Mouse (Mus musculus) embryonic facial prominence, embryonic 13.5 days (tissue): ENCODE data around the gene Capn5. TPM values are rescaled to one million over a fixed set of nuclear protein-coding genes. Genes with fewer than 3 reads are reported as not detected.

Source experiments
- ATAC-seq: fragments of 200-750 bp; cut with Nextera tagmentation; 2 replicates; pipeline ENCODE4 v1.8.0; 2017; ENCODE audit warnings: low read depth; ENCODE audit not compliant: insufficient number of reproducible peaks, insufficient read depth, low FRiP score, low TSS enrichment
- H3K27ac ChIP-seq: fragments of 300-500 bp; sonication (generic); 2 replicates; pipeline ENCODE4 v1.5.1; 2015; ENCODE audit warnings: moderate library complexity, mild to moderate bottlenecking, inconsistent platforms
- H3K27me3 ChIP-seq: fragments of 300-500 bp; sonication (generic); 2 replicates; pipeline ENCODE4 v1.6.1; 2015; ENCODE audit warnings: mild to moderate bottlenecking, inconsistent platforms
- H3K36me3 ChIP-seq: fragments of 300-500 bp; sonication (generic); 2 replicates; pipeline ENCODE4 v1.6.1; 2015; ENCODE audit warnings: mild to moderate bottlenecking, inconsistent platforms
- H3K4me1 ChIP-seq: fragments of 300-500 bp; sonication (generic); 2 replicates; pipeline ENCODE4 v1.6.1; 2015; ENCODE audit warnings: inconsistent platforms
- H3K4me2 ChIP-seq: fragments of 300-500 bp; sonication (generic); 2 replicates; pipeline ENCODE4 v1.6.1; 2015; ENCODE audit warnings: moderate library complexity, mild to moderate bottlenecking, inconsistent platforms
- H3K4me3 ChIP-seq: fragments of 300-500 bp; sonication (generic); 2 replicates; pipeline ENCODE4 v1.5.1; 2015; ENCODE audit warnings: mild to moderate bottlenecking, inconsistent platforms
- H3K9ac ChIP-seq: fragments of 300-500 bp; sonication (generic); 2 replicates; pipeline ENCODE4 v1.6.1; 2015; ENCODE audit warnings: mild to moderate bottlenecking, inconsistent platforms
- H3K9me3 ChIP-seq: fragments of 300-500 bp; sonication (generic); 2 replicates; pipeline ENCODE4 v1.6.1; 2016; ENCODE audit warnings: inconsistent platforms
- WGBS: fragments of 180-500 bp; shearing (Covaris S2); methylation state at CpG from one replicate; pipeline ENCODE4 v1.1.7; 2015; ENCODE audit warnings: mixed read lengths; 5-methylcytosine and 5-hydroxymethylcytosine counted together
- polyA plus RNA-seq: library from polyadenylated mRNA; unstranded; fragments of >200 nt; fragmentation: Nextera tagmentation; extraction: Ambion mirVana; gene quantifications from 2 replicates; pipeline ENCODE4 v1.2.1, GENCODE M21; 2015

Capn5 gene
- polyA plus RNA-seq, 1 experiment from 2014 or later, result 6.0 TPM

- WGBS, result 59% methylated on average over 16 of the region's 16 CpGs
- Histone ChIP-seq H3K4me1 (peaks cover 10% of the 10 kb centered on the region; the same call in 1 of the 2 replicates), H3K27ac (no peak overlapping the region), H3K4me3 (no peak overlapping the region), H3K27me3 (no peaks in the 10 kb centered on the region), H3K9ac (peak overlapping the region; percentile 2; the same call in 1 of the 2 replicates), H3K9me3 (no peaks in the 10 kb centered on the region), H3K36me3 (no peaks in the 10 kb centered on the region), H3K4me2 (no peak overlapping the region)
- ATAC-seq, result no peak
These were observed 73.3 kb downstream of the Capn5 start for GRCm38 (mm10) chr7:98104481-98105435.

- Histone ChIP-seq H3K4me1 (peaks cover 8% of the 10 kb centered on the region; the same call in 1 of the 2 replicates), H3K4me2 (no peak overlapping the region), H3K9me3 (no peaks in the 10 kb centered on the region), H3K9ac (0 out of 2 replicates have a peak overlapping the region, but pooled peaks have one; percentile 2), H3K27ac (no peak overlapping the region), H3K36me3 (no peaks in the 10 kb centered on the region), H3K27me3 (no peaks in the 10 kb centered on the region), H3K4me3 (no peak overlapping the region)
- ATAC-seq, result no peak
- WGBS, result 68% methylated on average over 5 of the region's 5 CpGs
These were observed 74.2 kb downstream of the Capn5 start for GRCm38 (mm10) chr7:98103942-98104292.

- peak overlapping the region; percentile 67 for H3K9ac ChIP-seq
- no peak for ATAC-seq
- no peaks in the 10 kb centered on the region for H3K36me3 ChIP-seq
- H3K27ac ChIP-seq, result no peak overlapping the region
- peak overlapping the region; percentile 57 for H3K4me2 ChIP-seq
- H3K27me3 ChIP-seq, result no peaks in the 10 kb centered on the region
- peak overlapping the region; percentile 30 for H3K4me3 ChIP-seq
- no peaks in the 10 kb centered on the region for H3K9me3 ChIP-seq
- H3K4me1 ChIP-seq, result peaks cover 7% of the 10 kb centered on the region; the same call in 1 of the 2 replicates
- WGBS, result 15% methylated on average over 26 of the region's 26 CpGs
These were observed 74.8 kb downstream of the Capn5 start for GRCm38 (mm10) chr7:98103002-98103941.

GRCm38 (mm10) chr7:98102488-98102887, 75.6 kb downstream of the Capn5 start:
- Histone ChIP-seq H3K4me2 (peak overlapping the region; percentile 57), H3K36me3 (peaks cover 5% of the 10 kb centered on the region), H3K27me3 (no peaks in the 10 kb centered on the region), H3K4me1 (peaks cover 7% of the 10 kb centered on the region; the same call in 1 of the 2 replicates), H3K9ac (peak overlapping the region; percentile 67; the same call in 1 of the 2 replicates), H3K4me3 (no peak overlapping the region), H3K27ac (no peak overlapping the region), H3K9me3 (no peaks in the 10 kb centered on the region)
- WGBS, result 94% methylated on average over 11 of the region's 11 CpGs
- ATAC-seq, result no peak

GRCm38 (mm10) chr7:98097557-98097956, 80.5 kb downstream of the Capn5 start:
- no peaks in the 10 kb centered on the region for H3K9me3 ChIP-seq
- 94% methylated on average over 8 of the region's 8 CpGs for WGBS
- no peak overlapping the region for H3K27ac ChIP-seq
- H3K4me3 ChIP-seq, result no peak overlapping the region
- no peak overlapping the region for H3K9ac ChIP-seq
- H3K36me3 ChIP-seq, result peaks cover 15% of the 10 kb centered on the region
- H3K4me2 ChIP-seq, result no peak overlapping the region
- ATAC-seq, result no peak
- H3K4me1 ChIP-seq, result 0 out of 2 replicates have a peak, but pooled peaks cover 3% of the 10 kb centered on the region
- H3K27me3 ChIP-seq, result no peaks in the 10 kb centered on the region

- Histone ChIP-seq H3K9ac (no peak overlapping the region), H3K4me2 (no peak overlapping the region), H3K9me3 (no peaks in the 10 kb centered on the region), H3K27me3 (no peaks in the 10 kb centered on the region), H3K4me3 (no peak overlapping the region), H3K4me1 (peaks cover 5% of the 10 kb centered on the region), H3K36me3 (peaks cover 20% of the 10 kb centered on the region), H3K27ac (no peak overlapping the region)
- no peak for ATAC-seq
- WGBS, result 95% methylated on average over 4 of the region's 4 CpGs
These were observed 82.2 kb downstream of the Capn5 start for GRCm38 (mm10) chr7:98095852-98096251.

- H3K4me2 ChIP-seq, result no peak overlapping the region
- no peak overlapping the region for H3K27ac ChIP-seq
- H3K9me3 ChIP-seq, result no peaks in the 10 kb centered on the region
- peaks cover 20% of the 10 kb centered on the region for H3K4me1 ChIP-seq
- no peak overlapping the region for H3K9ac ChIP-seq
- 53% methylated on average over 2 of the region's 2 CpGs for WGBS
- ATAC-seq, result no peak
- H3K27me3 ChIP-seq, result no peaks in the 10 kb centered on the region
- H3K36me3 ChIP-seq, result no peaks in the 10 kb centered on the region
- H3K4me3 ChIP-seq, result no peak overlapping the region
These were observed 91.7 kb downstream of the Capn5 start for GRCm38 (mm10) chr7:98086346-98086745.

GRCm38 (mm10) chr7:98085314-98085713, 92.8 kb downstream of the Capn5 start:
- no peaks in the 10 kb centered on the region for H3K27me3 ChIP-seq
- ATAC-seq, result no peak
- H3K27ac ChIP-seq, result no peak overlapping the region
- no peak overlapping the region for H3K9ac ChIP-seq
- H3K4me3 ChIP-seq, result no peak overlapping the region
- 70% methylated on average over 7 of the region's 7 CpGs for WGBS
- no peak overlapping the region for H3K4me2 ChIP-seq
- no peaks in the 10 kb centered on the region for H3K36me3 ChIP-seq
- peaks cover 20% of the 10 kb centered on the region for H3K4me1 ChIP-seq
- no peaks in the 10 kb centered on the region for H3K9me3 ChIP-seq

- Histone ChIP-seq H3K4me1 (peaks cover 20% of the 10 kb centered on the region), H3K27ac (no peak overlapping the region), H3K27me3 (no peaks in the 10 kb centered on the region), H3K9ac (peak overlapping the region; percentile 44; the same call in 1 of the 2 replicates), H3K9me3 (no peaks in the 10 kb centered on the region), H3K4me2 (no peak overlapping the region), H3K36me3 (no peaks in the 10 kb centered on the region), H3K4me3 (no peak overlapping the region)
- no peak for ATAC-seq
- WGBS, result 43% methylated on average over 12 of the region's 12 CpGs
These were observed 93.4 kb downstream of the Capn5 start for GRCm38 (mm10) chr7:98084541-98085293.

- Histone ChIP-seq H3K36me3 (no peaks in the 10 kb centered on the region), H3K4me3 (no peak overlapping the region), H3K27ac (no peak overlapping the region), H3K9me3 (no peaks in the 10 kb centered on the region), H3K27me3 (no peaks in the 10 kb centered on the region), H3K9ac (no peak overlapping the region), H3K4me1 (peaks cover 20% of the 10 kb centered on the region), H3K4me2 (no peak overlapping the region)
- WGBS, result 34% methylated on average over 5 of the region's 5 CpGs
- ATAC-seq, result no peak
These were observed 95.7 kb downstream of the Capn5 start for GRCm38 (mm10) chr7:98082376-98082775.

- H3K9me3 ChIP-seq, result no peaks in the 10 kb centered on the region
- 86% methylated on average over 11 of the region's 11 CpGs for WGBS
- no peak overlapping the region for H3K4me3 ChIP-seq
- H3K27ac ChIP-seq, result no peak overlapping the region; the same call in 1 of the 2 replicates
- no peaks in the 10 kb centered on the region for H3K27me3 ChIP-seq
- ATAC-seq, result no peak
- peaks cover 6% of the 10 kb centered on the region for H3K4me1 ChIP-seq
- no peak overlapping the region for H3K4me2 ChIP-seq
- peaks cover 10% of the 10 kb centered on the region for H3K36me3 ChIP-seq
- H3K9ac ChIP-seq, result 0 out of 2 replicates have a peak overlapping the region, but pooled peaks have one; percentile 32
These were observed 100.6 kb downstream of the Capn5 start for GRCm38 (mm10) chr7:98077453-98077852.
